Mouse (Mus musculus): ENCODE data around the gene Lce3e. TPM values are rescaled to one million over a fixed set of nuclear protein-coding genes. Genes with fewer than 3 reads are reported as not detected.

Lce3e gene
- total RNA-seq (2012; rRNA removed) (not detected in 2 replicates), polyA plus RNA-seq (2012; ENCODE audit: insufficient read depth in 1 of 2, insufficient read length in 2 of 2, low read depth in 1 of 2, low replicate concordance in 2 of 2, missing spikeins in 1 of 2) (not detected)

DNA sequence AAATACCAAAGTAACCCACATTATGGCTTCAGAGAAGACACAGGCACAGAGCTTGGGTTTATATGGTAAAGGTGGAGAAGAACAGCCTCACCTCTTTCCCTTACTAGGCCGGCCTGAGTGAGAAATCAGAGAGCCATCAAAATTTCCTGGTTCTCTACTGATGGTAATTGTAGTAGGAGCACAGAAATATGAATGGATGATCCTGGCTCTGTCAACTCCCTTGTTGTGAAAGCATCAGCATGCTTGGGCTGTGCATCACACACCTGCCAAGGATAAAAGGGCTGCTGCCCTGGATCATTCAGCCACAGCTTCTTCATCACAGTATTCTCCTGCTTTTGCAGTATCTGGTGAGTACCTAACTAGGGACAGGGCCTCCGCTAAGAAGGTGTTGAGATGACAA is at the start of gene Lce3e:
Gene Lce3e (plus strand): TSS at position 301 of the 400 bp plus-strand sequence.
- H3K4me1 ChIP-seq (ENCODE audit: control insufficient read depth in 1 of 2, insufficient read depth in 2 of 2, low read length in 2 of 2) = no peaks in the 10 kb centered on the region
- no peaks in the 10 kb centered on the region for H3K9me3 ChIP-seq (replicated peaks; ENCODE audit: insufficient read depth, low read length)
- H3K36me3 ChIP-seq (ENCODE audit: control insufficient read depth in 1 of 2, insufficient read depth in 2 of 2, low read length in 2 of 2) = no peaks in the 10 kb centered on the region
- no peak within 1 kb of the TSS for H3K27ac ChIP-seq (ENCODE audit: control insufficient read depth, low read depth, low read length)
- TF ChIP-seq GATA1 (IDR thresholded peaks at IDR 0.05; ENCODE audit: low read depth, low read length) (no peak), NELFE (IDR thresholded peaks at IDR 0.05; ENCODE audit: low read depth, low read length) (no peak), MXI1 (IDR thresholded peaks at IDR 0.05; ENCODE audit: low read depth, low read length) (no peak), CTCF (IDR thresholded peaks at IDR 0.05 in 2 of 3, conservative IDR thresholded peaks at IDR 0.05 in 1 of 3; ENCODE audit: control insufficient read depth in 1 of 3, insufficient read depth in 1 of 3, low read depth in 2 of 3, low read length in 3 of 3, poor library complexity in 1 of 3, severe bottlenecking in 1 of 3) (no peak), TBP (IDR thresholded peaks at IDR 0.05; ENCODE audit: low read depth, low read length) (no peak), BHLHE40 (IDR thresholded peaks at IDR 0.05; ENCODE audit: borderline replicate concordance, low read depth, low read length) (no peak), CHD1 (IDR thresholded peaks at IDR 0.05; ENCODE audit: low read depth, low read length) (no peak), POLR2AphosphoS5 (IDR thresholded peaks at IDR 0.05; ENCODE audit: borderline replicate concordance, low read depth, low read length) (no peak), UBTF (IDR thresholded peaks at IDR 0.05; ENCODE audit: borderline replicate concordance, insufficient read depth, low read depth, low read length) (no peak), ELF1 (IDR thresholded peaks at IDR 0.05; ENCODE audit: low read depth, low read length) (no peak), E2F4 (IDR thresholded peaks at IDR 0.05; ENCODE audit: borderline replicate concordance, low read depth, low read length) (no peak), ETS1 (IDR thresholded peaks at IDR 0.05; ENCODE audit: low read depth, low read length) (no peak), ZMIZ1 (IDR thresholded peaks at IDR 0.05; ENCODE audit: low read depth, low read length) (no peak), KAT2A (conservative IDR thresholded peaks at IDR 0.05; ENCODE audit: low read depth, low read length) (no peak), MAX (IDR thresholded peaks at IDR 0.05; ENCODE audit: low read length) (no peak), MEF2A (IDR thresholded peaks at IDR 0.05; ENCODE audit: extremely low read depth, insufficient replicate concordance, low read depth, low read length, poor library complexity, severe bottlenecking) (no peak), ZC3H11A (IDR thresholded peaks at IDR 0.05; ENCODE audit: low read depth, low read length) (no peak), JUND (IDR thresholded peaks at IDR 0.05; ENCODE audit: low read depth, low read length) (no peak), MYC (IDR thresholded peaks at IDR 0.05; ENCODE audit: low read depth, low read length) (no peak), MAZ (IDR thresholded peaks at IDR 0.05; ENCODE audit: low read depth, low read length) (no peak)
- no peak for DNase-seq (ENCODE audit: low read depth, low spot score)
- H3K79me2 ChIP-seq (ENCODE audit: control insufficient read depth, insufficient read depth, low read length, poor library complexity) = no peaks in the 10 kb centered on the region
- H3K27me3 ChIP-seq (ENCODE audit: control insufficient read depth in 1 of 2, insufficient read depth in 2 of 2, low read length in 2 of 2) = no peaks in the 10 kb centered on the region
- no peak within 1 kb of the TSS for H3K4me3 ChIP-seq (ENCODE audit: control insufficient read depth in 1 of 2, insufficient read depth in 1 of 2, low read depth in 2 of 2, low read length in 2 of 2)
- no peak within 1 kb of the TSS for H3K9ac ChIP-seq (ENCODE audit: control insufficient read depth, low read depth, low read length, poor library complexity, severe bottlenecking)

DNA sequence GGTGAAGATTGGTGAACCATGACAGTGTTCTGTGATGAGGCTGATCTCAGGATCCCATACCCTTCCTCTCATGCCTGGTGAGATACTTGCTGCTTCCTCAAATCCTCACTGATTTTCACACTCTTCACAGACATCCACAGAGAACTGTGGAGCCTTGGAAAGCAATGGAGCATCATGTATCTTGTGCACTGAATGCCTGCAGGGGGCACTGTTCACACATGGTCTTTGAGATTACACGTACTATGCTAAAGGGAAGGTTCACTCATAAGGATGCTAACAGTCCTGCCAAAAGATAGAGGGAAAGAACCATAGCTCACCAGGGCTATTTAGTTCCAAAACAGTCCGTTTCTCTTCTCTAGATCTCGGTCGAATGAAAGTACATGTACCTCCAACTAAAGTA is 46.5 kb upstream of the Lce3e start:
- no peaks in the 10 kb centered on the region for H3K9me3 ChIP-seq (replicated peaks; ENCODE audit: insufficient read depth, low read length)
- no peak overlapping the region for H3K9ac ChIP-seq (ENCODE audit: control insufficient read depth, low read depth, low read length, poor library complexity, severe bottlenecking)
- no peak for DNase-seq (ENCODE audit: low read depth, low spot score)
- no peaks in the 10 kb centered on the region for H3K79me2 ChIP-seq (ENCODE audit: control insufficient read depth, insufficient read depth, low read length, poor library complexity)
- H3K36me3 ChIP-seq (ENCODE audit: control insufficient read depth in 1 of 2, insufficient read depth in 2 of 2, low read length in 2 of 2) = no peaks in the 10 kb centered on the region
- no peaks in the 10 kb centered on the region for H3K4me1 ChIP-seq (ENCODE audit: control insufficient read depth in 1 of 2, insufficient read depth in 2 of 2, low read length in 2 of 2)
- H3K27me3 ChIP-seq (ENCODE audit: control insufficient read depth in 1 of 2, insufficient read depth in 2 of 2, low read length in 2 of 2) = no peaks in the 10 kb centered on the region
- H3K4me3 ChIP-seq (ENCODE audit: control insufficient read depth in 1 of 2, insufficient read depth in 1 of 2, low read depth in 2 of 2, low read length in 2 of 2) = no peak overlapping the region
- peak in 2 of 3 experiments; percentile 6 to 20; a peak in 1 of 6 replicates for TF ChIP-seq CTCF (IDR thresholded peaks at IDR 0.05 in 2 of 3, conservative IDR thresholded peaks at IDR 0.05 in 1 of 3; ENCODE audit: control insufficient read depth in 1 of 3, insufficient read depth in 1 of 3, low read depth in 2 of 3, low read length in 3 of 3, poor library complexity in 1 of 3, severe bottlenecking in 1 of 3)
- no peak for TF ChIP-seq E2F4 (IDR thresholded peaks at IDR 0.05; ENCODE audit: borderline replicate concordance, low read depth, low read length)
- H3K27ac ChIP-seq (ENCODE audit: control insufficient read depth, low read depth, low read length) = no peak overlapping the region
